Mouse (Mus musculus) midbrain, embryonic 15.5 days (tissue): ENCODE results near the gene Gprc5c. TPM values are rescaled to one million over a fixed set of nuclear protein-coding genes. Genes with fewer than 3 reads are reported as not detected.

Experiments
- ATAC-seq: fragments of 200-750 bp; cut with Nextera tagmentation; replicated peaks from 2 replicates; pipeline ENCODE4 v1.8.0; 2017; ENCODE audit warnings: moderate TSS enrichment
- H3K27ac ChIP-seq: fragments of 300-500 bp; sonication (generic); 2 replicates; pipeline ENCODE4 v1.5.1; 2015; ENCODE audit warnings: mild to moderate bottlenecking, inconsistent platforms
- H3K27me3 ChIP-seq: fragments of 300-500 bp; sonication (generic); replicated peaks from 2 replicates; pipeline ENCODE4 v1.6.1; 2015; ENCODE audit warnings: inconsistent platforms
- H3K36me3 ChIP-seq: fragments of 300-500 bp; sonication (generic); replicated peaks from 2 replicates; pipeline ENCODE4 v1.6.1; 2015; ENCODE audit warnings: inconsistent platforms
- H3K4me1 ChIP-seq: fragments of 300-500 bp; sonication (generic); 2 replicates; pipeline ENCODE4 v1.6.1; 2015; ENCODE audit warnings: inconsistent platforms
- H3K4me2 ChIP-seq: fragments of 300-500 bp; sonication (generic); 2 replicates; pipeline ENCODE4 v1.6.1; 2015; ENCODE audit warnings: inconsistent platforms, mild to moderate bottlenecking, moderate library complexity
- H3K4me3 ChIP-seq: fragments of 300-500 bp; sonication (generic); 2 replicates; pipeline ENCODE4 v1.5.1; 2015; ENCODE audit warnings: mild to moderate bottlenecking, inconsistent platforms
- H3K9ac ChIP-seq: fragments of 300-500 bp; sonication (generic); 2 replicates; pipeline ENCODE4 v1.6.1; 2015; ENCODE audit warnings: mild to moderate bottlenecking, inconsistent platforms
- H3K9me3 ChIP-seq: fragments of 300-500 bp; sonication (generic); 2 replicates; pipeline ENCODE4 v1.6.1; 2016; ENCODE audit warnings: inconsistent platforms
- WGBS: fragments of 180-500 bp; shearing (Covaris S2); methylation state at CpG from one replicate; pipeline ENCODE4 v1.1.7; 2015; ENCODE audit warnings: mixed read lengths; 5-methylcytosine and 5-hydroxymethylcytosine counted together
- polyA plus RNA-seq: library from polyadenylated mRNA; unstranded; fragments of >200 nt; fragmentation: Nextera tagmentation; extraction: Ambion mirVana; gene quantifications from 2 replicates; pipeline ENCODE4 v1.2.1, GENCODE M21; 2015

Gprc5c gene
- polyA plus RNA-seq, 1 experiment from 2014 or later = 9.4 TPM

GRCm38 (mm10) chr11:114861057-114861456 is 10.1 kb downstream of the Gprc5c start:
- Histone ChIP-seq H3K4me2 (no peak overlapping the region), H3K9ac (no peak overlapping the region), H3K4me1 (no peaks in the 10 kb centered on the region), H3K27ac (no peak overlapping the region), H3K36me3 (no peaks in the 10 kb centered on the region), H3K27me3 (no peaks in the 10 kb centered on the region), H3K4me3 (no peak overlapping the region), H3K9me3 (no peaks in the 10 kb centered on the region)
- 90% methylated on average over 2 of the region's 2 CpGs for WGBS
- ATAC-seq = no peak

- Histone ChIP-seq H3K27ac (no peak overlapping the region), H3K9me3 (no peaks in the 10 kb centered on the region), H3K9ac (no peak overlapping the region), H3K27me3 (no peaks in the 10 kb centered on the region), H3K4me1 (no peaks in the 10 kb centered on the region), H3K36me3 (no peaks in the 10 kb centered on the region), H3K4me2 (no peak overlapping the region), H3K4me3 (no peak overlapping the region)
- WGBS = 85% methylated on average over 3 of the region's 3 CpGs
- ATAC-seq = no peak
Observed at GRCm38 (mm10) chr11:114862687-114863086, 11.7 kb downstream of the Gprc5c start.

- Histone ChIP-seq H3K4me3 (no peak overlapping the region), H3K27me3 (no peaks in the 10 kb centered on the region), H3K4me1 (no peaks in the 10 kb centered on the region), H3K4me2 (no peak overlapping the region), H3K9ac (no peak overlapping the region), H3K9me3 (no peaks in the 10 kb centered on the region), H3K27ac (no peak overlapping the region), H3K36me3 (no peaks in the 10 kb centered on the region)
- no peak for ATAC-seq
- 93% methylated on average over 21 of the region's 21 CpGs for WGBS
Observed at GRCm38 (mm10) chr11:114863918-114864420, 13.0 kb downstream of the Gprc5c start.

GRCm38 (mm10) chr11:114865999-114866398 is 15.0 kb downstream of the Gprc5c start:
- Histone ChIP-seq H3K9ac (no peak overlapping the region), H3K27ac (no peak overlapping the region), H3K27me3 (no peaks in the 10 kb centered on the region), H3K36me3 (no peaks in the 10 kb centered on the region), H3K4me3 (no peak overlapping the region), H3K4me1 (no peaks in the 10 kb centered on the region), H3K9me3 (no peaks in the 10 kb centered on the region), H3K4me2 (no peak overlapping the region)
- no peak for ATAC-seq
- 84% methylated on average over 5 of the region's 5 CpGs for WGBS

GRCm38 (mm10) chr11:114866486-114867360 is 15.8 kb downstream of the Gprc5c start:
- ATAC-seq = no peak
- WGBS = 63% methylated on average over 10 of the region's 10 CpGs

GRCm38 (mm10) chr11:114867361-114868235 is 16.6 kb downstream of the Gprc5c start:
- no peaks in the 10 kb centered on the region for H3K36me3 ChIP-seq
- H3K9ac ChIP-seq = no peak overlapping the region
- H3K27ac ChIP-seq = no peak overlapping the region
- no peak overlapping the region for H3K4me2 ChIP-seq
- no peaks in the 10 kb centered on the region for H3K4me1 ChIP-seq
- ATAC-seq = no peak
- 77% methylated on average over 11 of the region's 11 CpGs for WGBS
- H3K4me3 ChIP-seq = no peak overlapping the region
- no peaks in the 10 kb centered on the region for H3K27me3 ChIP-seq
- no peaks in the 10 kb centered on the region for H3K9me3 ChIP-seq

More at GRCm38 (mm10) chr11:114866486-114867360, 15.8 kb downstream of the Gprc5c start:
- H3K4me2 ChIP-seq = no peak overlapping the region
- no peaks in the 10 kb centered on the region for H3K27me3 ChIP-seq
- H3K4me3 ChIP-seq = no peak overlapping the region
- no peaks in the 10 kb centered on the region for H3K36me3 ChIP-seq
- H3K27ac ChIP-seq = no peak overlapping the region
- H3K9me3 ChIP-seq = no peaks in the 10 kb centered on the region
- no peak overlapping the region for H3K9ac ChIP-seq
- no peaks in the 10 kb centered on the region for H3K4me1 ChIP-seq

- Histone ChIP-seq H3K9ac (no peak overlapping the region), H3K27me3 (no peaks in the 10 kb centered on the region), H3K4me2 (no peak overlapping the region), H3K9me3 (no peaks in the 10 kb centered on the region), H3K4me3 (no peak overlapping the region), H3K27ac (no peak overlapping the region), H3K4me1 (peaks cover 6% of the 10 kb centered on the region), H3K36me3 (no peaks in the 10 kb centered on the region)
- 94% methylated on average over 12 of the region's 12 CpGs for WGBS
- ATAC-seq = no peak
Observed at GRCm38 (mm10) chr11:114868280-114868679, 17.3 kb downstream of the Gprc5c start.

- no peaks in the 10 kb centered on the region for H3K27me3 ChIP-seq
- no peaks in the 10 kb centered on the region for H3K36me3 ChIP-seq
- no peak overlapping the region for H3K4me3 ChIP-seq
- WGBS = 76% methylated on average over 1 of the region's 1 CpGs
- ATAC-seq = no peak
- peaks cover 7% of the 10 kb centered on the region for H3K4me1 ChIP-seq
- no peak overlapping the region for H3K9ac ChIP-seq
- no peaks in the 10 kb centered on the region for H3K9me3 ChIP-seq
- H3K4me2 ChIP-seq = no peak overlapping the region
- H3K27ac ChIP-seq = no peak overlapping the region
Observed at GRCm38 (mm10) chr11:114869787-114870186, 18.8 kb downstream of the Gprc5c start.

GRCm38 (mm10) chr11:114871540-114871939 is 20.6 kb downstream of the Gprc5c start:
- WGBS = 90% methylated on average over 2 of the region's 2 CpGs

GRCm38 (mm10) chr11:114873022-114873817 is 22.3 kb downstream of the Gprc5c start:
- peaks cover 10% of the 10 kb centered on the region for H3K4me1 ChIP-seq
- H3K4me3 ChIP-seq = no peak overlapping the region
- H3K4me2 ChIP-seq = no peak overlapping the region
- no peaks in the 10 kb centered on the region for H3K36me3 ChIP-seq
- no peak for ATAC-seq
- no peak overlapping the region for H3K9ac ChIP-seq
- no peaks in the 10 kb centered on the region for H3K9me3 ChIP-seq
- WGBS = 17% methylated on average over 6 of the region's 6 CpGs
- no peak overlapping the region for H3K27ac ChIP-seq
- no peaks in the 10 kb centered on the region for H3K27me3 ChIP-seq

More at GRCm38 (mm10) chr11:114871540-114871939, 20.6 kb downstream of the Gprc5c start:
- Histone ChIP-seq H3K4me3 (no peak overlapping the region), H3K4me2 (no peak overlapping the region), H3K27ac (no peak overlapping the region), H3K9me3 (no peaks in the 10 kb centered on the region), H3K36me3 (no peaks in the 10 kb centered on the region), H3K27me3 (no peaks in the 10 kb centered on the region), H3K4me1 (peaks cover 10% of the 10 kb centered on the region), H3K9ac (no peak overlapping the region)
- no peak for ATAC-seq

- no peak overlapping the region for H3K9ac ChIP-seq
- H3K36me3 ChIP-seq = no peaks in the 10 kb centered on the region
- no peak overlapping the region for H3K4me2 ChIP-seq
- peaks cover 10% of the 10 kb centered on the region for H3K4me1 ChIP-seq
- no peak overlapping the region for H3K27ac ChIP-seq
- no peak overlapping the region for H3K4me3 ChIP-seq
- 62% methylated on average over 9 of the region's 9 CpGs for WGBS
- no peaks in the 10 kb centered on the region for H3K9me3 ChIP-seq
- H3K27me3 ChIP-seq = no peaks in the 10 kb centered on the region
- ATAC-seq = no peak
Observed at GRCm38 (mm10) chr11:114874226-114875145, 23.5 kb downstream of the Gprc5c start.
